Mouse (Mus musculus) frontal cortex, postnatal 14 days (tissue): ENCODE results near the gene Fjx1.

Source experiments
- DNase-seq, 2 experiments: peaks; one replicate each; pipeline ENCODE4 v3.0.0; 2022; ENCODE audit warnings: low spot score in 2 of 2

Gene Fjx1

DNA sequence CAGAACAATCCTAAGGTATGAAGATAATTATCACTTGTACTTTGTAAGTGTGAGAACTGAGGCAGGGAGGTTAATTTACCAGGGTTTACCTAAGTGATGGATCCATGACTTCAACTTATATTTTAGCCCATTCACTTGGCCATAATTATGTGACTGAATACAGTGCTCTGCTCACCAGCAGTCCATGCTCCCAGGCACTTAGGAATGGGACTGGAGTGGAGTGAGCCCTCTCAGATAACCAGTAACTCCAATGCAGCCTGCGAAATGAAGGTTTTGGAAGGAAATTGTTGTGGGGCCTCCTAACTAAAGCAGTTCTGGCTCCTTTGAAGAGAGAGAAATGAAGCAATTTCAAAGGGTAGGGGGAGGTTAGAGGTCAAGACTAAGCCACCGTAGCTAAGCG lies 25.9 kb downstream of the Fjx1 start:
- DNase-seq = no peak

DNA sequence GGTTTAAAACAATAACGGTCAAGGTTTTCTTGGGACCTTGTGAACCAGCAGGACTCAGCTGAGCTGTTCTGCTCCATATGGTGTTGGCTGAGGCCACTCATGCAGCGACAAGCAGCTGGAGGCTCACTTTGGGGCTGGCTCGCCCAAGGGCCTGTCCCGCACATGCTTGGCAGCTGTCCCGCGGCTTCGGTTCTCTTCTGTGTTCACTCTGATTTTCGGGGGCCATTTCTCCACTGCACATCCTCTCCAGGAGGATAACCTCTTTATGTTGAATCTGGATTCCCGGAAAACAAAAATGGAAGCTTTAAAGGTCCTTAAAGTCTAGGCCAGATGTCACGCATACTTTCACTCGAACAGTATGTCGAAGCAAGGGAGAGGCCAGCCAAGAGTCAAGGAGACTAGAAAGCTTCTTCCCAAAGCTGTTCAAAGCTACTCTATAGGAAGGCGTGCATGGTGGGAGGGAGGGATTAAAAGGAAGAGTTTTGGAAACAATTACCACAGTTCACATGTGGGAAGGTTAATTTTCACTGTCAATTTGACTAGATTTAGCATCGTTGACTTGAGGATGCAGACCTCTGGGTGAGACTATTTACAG lies 36.1 kb downstream of the Fjx1 start:
- DNase-seq = no peak

DNA sequence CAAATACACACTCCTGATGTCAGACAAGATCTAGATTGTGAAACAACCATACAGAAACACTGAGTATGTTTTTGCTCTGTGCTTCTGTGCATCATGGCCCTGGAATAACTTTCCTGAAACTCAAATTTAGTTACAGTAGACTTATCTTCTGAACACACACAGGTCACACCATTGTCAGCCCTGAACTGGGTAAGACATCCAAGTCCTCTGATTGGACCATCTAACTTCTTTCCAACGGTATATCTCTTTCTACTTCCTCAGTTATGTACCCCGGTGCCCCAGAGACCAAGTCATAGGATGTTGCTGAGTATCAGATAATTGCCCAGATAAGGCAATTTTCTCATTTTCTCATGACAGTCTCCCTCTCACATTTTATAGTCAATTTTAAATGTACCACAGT lies 39.6 kb downstream of the Fjx1 start:
- DNase-seq = no peak

DNA sequence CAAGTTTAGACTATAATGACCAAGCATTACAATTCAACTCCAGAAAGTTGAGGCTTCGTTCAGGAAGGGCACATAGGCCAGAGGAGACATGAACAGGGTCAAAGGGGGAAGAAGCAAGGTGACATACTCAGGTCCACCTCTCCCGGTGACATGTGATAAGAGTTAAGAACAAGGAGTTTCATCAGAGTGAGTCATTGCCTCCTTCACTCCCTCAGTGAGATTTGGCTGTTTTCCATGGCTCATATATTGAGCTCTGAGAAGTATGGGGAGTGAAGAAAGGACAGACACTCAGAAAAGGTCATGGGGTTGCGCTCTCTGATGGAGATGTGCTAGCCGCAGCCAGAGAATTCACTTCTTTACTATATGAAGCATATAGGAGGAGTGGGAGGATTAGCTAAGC lies 41.7 kb downstream of the Fjx1 start:
- no peak for DNase-seq

DNA sequence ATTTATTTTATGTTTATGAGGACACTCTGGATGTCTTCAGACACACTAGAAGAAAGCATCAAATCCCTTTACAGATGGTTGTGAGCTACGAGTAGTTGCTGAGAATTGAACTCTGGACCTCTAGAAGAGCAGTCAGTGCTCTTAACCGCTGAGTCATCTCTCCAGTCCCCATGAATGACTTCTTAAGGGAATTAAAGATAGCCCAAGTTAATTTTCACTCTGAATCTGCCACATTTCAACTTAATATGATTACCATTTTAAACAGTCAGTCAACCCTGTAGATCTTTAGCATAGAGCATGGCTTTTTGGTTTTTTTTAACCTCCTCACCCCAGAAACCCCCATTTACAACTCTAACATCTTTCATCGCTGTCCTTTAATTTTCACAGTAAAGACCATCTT lies 42.6 kb downstream of the Fjx1 start:
- no peak for DNase-seq

DNA sequence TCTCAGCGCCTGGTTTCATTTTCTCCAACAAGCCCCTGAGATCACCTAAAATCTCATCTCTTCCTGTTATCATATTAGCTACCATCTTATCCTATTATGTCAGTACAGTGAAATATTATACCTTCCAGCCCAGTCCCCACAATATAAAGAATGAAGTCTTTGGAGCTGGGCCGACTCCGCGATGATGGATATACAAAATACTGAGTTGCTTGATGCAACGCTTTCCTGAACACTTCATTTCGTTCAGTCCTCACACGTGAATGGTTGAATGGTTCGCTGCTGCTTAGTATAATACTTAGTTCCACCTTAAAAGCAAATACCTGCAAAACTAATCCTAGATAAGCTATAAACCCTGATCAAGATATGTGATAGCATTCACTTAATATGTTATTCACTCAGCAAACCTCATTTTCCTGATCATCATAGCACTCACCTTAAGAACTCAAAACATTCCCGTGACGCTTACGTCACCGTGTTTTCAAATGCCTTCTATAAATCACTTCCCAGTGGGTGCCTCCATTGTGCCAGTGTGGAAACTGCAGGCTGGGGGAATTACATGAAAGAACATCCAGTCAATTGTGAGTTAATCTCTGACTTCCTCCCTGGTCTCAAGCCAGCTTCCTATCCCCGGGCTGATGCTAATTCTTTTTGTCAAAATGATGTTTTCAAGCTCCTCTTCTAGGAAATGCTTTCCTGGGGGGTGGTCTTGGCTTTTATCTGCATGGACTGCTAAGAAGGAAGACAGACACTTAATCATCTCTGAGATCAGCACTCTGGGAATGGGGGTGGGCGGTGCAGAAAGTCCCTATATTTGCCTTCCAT lies 44.7 kb downstream of the Fjx1 start, which contains the start of gene Trim44:
TSS of gene Trim44 (minus strand) at position 466 of the 822 bp plus-strand sequence.
- no peak for DNase-seq

DNA sequence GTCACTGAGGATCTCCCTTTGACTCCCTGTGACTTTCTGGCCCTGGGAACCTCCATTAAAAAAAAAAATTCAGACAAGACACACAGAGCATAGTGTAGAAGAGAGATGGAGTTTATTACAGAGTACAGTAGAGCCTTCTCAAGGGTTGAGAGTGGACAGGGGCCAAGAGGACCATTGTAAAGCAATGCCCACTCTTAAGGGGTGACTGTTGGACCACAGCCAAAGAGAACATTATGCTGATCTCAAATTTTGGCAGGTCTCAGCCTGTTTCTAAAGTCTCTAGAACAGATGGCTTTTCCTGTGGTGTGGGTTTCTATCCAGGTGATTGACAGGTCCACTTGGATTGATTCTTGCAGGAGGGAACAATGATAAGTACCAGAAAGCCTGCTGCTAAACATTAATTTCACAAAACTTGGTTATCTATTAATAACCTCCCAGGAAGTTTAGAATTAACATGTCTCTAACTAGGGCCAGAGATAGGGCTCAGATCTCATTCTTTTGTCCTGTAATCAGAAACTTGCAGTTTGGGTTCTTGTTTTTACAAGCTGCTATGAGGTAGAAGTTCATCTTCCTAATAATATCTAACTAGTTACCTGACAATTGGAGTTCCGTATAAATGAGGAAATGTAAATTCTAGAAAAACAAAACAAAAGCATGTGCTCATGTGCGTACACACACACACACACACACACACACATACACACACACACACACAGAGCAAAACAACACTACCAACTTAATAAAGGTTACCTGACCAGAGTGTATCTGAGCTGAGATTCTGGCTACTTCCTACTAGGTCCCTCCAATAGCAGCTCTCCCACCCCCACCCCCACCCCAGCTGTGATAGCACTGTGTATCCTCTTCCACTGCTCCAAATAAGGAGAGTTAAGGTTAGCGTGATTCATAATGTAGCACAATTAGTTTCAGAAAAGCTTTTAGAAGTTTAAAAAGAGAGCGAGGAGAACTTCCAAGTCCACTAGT lies 45.7 kb downstream of the Fjx1 start:
- no peak for DNase-seq

DNA sequence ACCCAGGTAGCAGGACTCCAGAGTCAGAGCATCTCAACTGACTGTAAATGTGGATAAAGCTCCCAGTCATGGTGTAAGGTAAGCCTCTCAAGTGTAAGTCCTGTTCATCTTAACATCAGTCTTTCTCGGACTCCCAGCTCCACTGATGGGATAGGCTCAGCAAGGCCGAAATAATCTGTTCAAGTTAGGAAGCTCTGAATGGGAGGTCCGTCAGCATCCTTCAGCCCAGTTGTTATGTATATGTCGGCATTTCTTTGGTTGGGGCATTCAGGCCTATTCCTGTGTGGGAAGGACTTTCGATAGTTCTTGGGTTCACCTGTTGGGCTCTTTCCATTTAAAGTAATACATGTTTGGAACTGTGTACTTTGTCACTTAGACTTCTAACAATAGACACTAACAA lies 48.3 kb downstream of the Fjx1 start:
- DNase-seq = no peak

DNA sequence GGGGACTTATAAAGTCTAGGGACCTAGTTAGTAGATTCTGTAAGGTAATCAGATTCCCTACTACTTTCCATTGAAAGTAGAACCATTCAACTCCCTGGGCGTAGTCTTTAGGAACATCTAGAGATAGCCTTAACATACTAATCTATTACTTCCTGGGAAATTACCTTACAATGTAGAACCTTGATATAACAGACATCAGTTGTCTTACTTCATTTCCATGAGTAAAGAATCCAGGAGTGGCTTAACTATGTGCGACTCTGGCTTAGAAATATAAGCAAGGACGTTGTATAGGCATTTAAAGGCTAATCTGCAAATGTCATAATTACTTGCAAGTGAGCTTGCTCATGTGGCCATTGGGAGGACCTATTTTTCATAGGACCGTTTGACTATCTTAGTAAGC lies 49.0 kb downstream of the Fjx1 start:
- DNase-seq = no peak

DNA sequence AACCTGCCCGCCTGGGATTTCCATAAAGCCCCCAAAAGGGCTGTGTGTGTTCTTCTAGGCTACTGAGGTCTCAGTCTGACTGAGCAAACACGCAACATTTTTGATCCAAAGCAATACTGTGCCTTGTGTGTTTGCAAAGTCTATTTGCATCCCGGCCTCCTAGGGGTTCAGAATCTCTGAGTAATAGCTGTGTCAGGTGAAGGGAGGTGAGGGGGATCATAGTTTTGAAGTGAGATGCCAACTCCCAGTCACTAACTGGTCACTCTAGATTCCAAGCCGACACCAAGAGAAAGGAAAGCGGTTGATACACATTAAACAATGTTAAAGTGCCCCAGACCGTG lies 51.0 kb downstream of the Fjx1 start:
- DNase-seq = no peak

DNA sequence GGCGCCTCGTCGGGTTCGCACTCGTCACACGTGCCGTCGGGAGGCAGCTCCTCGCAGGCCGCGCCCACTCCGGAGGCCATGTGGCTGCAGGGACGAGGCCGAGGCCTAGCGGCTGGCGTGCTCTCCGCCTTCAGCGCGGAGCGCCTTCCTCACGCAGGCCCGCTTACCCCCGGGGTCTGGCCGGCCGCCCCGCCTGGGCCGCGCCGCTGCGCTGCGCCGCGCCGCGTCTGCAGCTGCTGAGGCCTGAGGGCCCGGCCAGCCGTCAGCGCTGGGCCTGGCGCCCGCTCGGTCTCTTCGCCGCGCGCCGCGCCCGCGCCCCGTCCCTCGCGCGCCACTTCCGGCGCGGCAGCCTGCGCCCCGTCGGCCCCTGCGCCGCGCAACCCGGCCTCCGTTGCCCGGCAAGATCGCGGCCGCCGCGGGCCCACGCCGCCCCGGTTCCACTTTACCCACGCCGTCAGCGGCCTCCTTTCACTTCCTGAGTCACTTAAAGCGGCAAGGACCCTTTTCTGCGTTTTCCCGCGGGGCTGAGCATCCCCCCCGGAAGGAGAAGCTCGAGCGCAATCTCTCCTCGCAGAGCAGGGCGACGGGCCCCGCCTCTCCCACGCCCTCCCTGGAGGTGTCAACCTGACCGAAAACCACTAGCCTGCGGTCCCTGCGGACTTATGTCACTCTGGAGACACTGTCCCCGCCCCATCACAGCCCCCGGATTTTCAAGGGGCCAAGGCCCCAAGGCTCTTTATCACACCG lies 51.5 kb downstream of the Fjx1 start:
- DNase-seq = peak; percentile 85 to 87

DNA sequence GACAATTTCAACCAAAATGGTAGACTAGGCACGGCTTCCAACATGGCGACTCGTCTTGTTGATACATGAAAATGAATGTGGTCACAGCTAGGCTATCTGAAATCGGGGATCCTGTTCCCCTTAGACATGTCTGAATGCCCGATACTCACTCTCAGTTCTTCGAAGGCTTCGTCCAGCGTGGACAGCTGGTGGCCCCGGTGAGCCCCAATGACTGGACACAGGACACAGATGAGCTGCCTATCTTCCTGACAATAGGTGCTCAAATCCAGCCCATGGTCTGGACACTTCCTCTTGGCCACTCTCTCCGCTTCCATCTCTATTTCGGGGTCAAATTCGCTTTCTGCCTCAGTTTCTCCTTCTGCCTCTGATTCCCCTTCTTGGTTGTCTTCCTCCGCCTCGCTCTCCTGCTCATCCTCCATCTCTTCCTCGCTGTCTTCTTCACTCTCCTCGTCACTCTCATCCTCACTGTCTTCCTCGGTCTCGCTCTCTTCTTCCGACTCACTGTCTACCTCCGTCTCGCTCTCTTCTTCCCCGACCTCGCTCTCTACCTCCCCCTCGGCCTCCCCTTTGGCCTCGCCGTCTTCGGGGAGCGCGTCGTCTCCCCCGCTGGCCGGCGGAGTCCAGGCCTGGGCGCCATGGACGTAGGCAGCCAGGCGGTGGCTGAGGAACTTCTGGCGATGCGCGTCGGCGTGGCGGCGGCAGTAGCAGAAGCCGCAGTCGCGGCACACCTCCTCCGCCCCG lies 52.3 kb downstream of the Fjx1 start:
- DNase-seq = no peak
